In genomic region chr15:102399229-102400221, GRCm38 (mm10) we compare ENCODE assay signal across 8 mouse cellular contexts. TPM values are rescaled to one million over a fixed set of nuclear protein-coding genes. Genes with fewer than 3 reads are reported as not detected.
DNase-seq lines count a peak whose midpoint lies in the region; TF ChIP-seq lines count a peak whose summit lies in the region.

No protein-coding gene starts in this region.

- peak; percentile 92 for DNase-seq in ES-E14 (ENCODE audit: low read depth, low spot score)
- DNase-seq in cerebellum, adult 8-10 months: peak; percentile 51
- DNase-seq in forelimb bud, embryonic 11.5 days (ENCODE audit: low read depth, low spot score): peak; percentile 78
- peak; percentile 85 for DNase-seq in hindbrain, embryonic 10.5 days (ENCODE audit: low spot score)
- DNase-seq in layer of hippocampus, postnatal 14 days (ENCODE audit: low spot score in 2 of 2): peak; percentile 36 to 64
- DNase-seq in lung, postnatal 14 days: peak; percentile 94
- peak; percentile 82 for DNase-seq in ovary, postnatal 14 days (ENCODE audit: low spot score)
- DNase-seq in thymus, postnatal 25 days: peak; percentile 84

- peak overlapping the region; percentile 99 for H3K27ac ChIP-seq in ES-E14 (ENCODE audit: insufficient read depth, low read depth, low read length, poor library complexity, severe bottlenecking)
- peak overlapping the region; percentile 89 for H3K27ac ChIP-seq in hindbrain, embryonic 10.5 days

- H3K36me3 ChIP-seq in ES-E14 (ENCODE audit: control insufficient read depth, insufficient read depth, low read length, poor library complexity, severe bottlenecking): no peaks in the 10 kb centered on the region
- no peaks in the 10 kb centered on the region for H3K36me3 ChIP-seq in hindbrain, embryonic 10.5 days

- H3K27me3 ChIP-seq in hindbrain, embryonic 10.5 days (ENCODE audit: insufficient read depth, poor library complexity, severe bottlenecking): no peaks in the 10 kb centered on the region

- H3K4me1 ChIP-seq in ES-E14 (ENCODE audit: control insufficient read depth in 2 of 2, insufficient read depth in 2 of 2, low read length in 2 of 2, poor library complexity in 1 of 2): peaks cover 12 to 22% of the 10 kb centered on the region in 2 experiments
- H3K4me1 ChIP-seq in hindbrain, embryonic 10.5 days (replicated peaks): peaks cover 40% of the 10 kb centered on the region

- WGBS in hindbrain, embryonic 10.5 days: 3% methylated on average over 34 of the region's 34 CpGs

- H3K9ac ChIP-seq in ES-E14 (ENCODE audit: insufficient read depth, low read depth, low read length, poor library complexity, severe bottlenecking): peak overlapping the region; percentile 75

- H3K9me3 ChIP-seq in ES-E14 (ENCODE audit: control insufficient read depth, insufficient read depth, low read depth, low read length): no peaks in the 10 kb centered on the region
- no peaks in the 10 kb centered on the region for H3K9me3 ChIP-seq in hindbrain, embryonic 10.5 days

- in situ Hi-C loops in ES-E14 (cut with MboI; ENCODE audit: low sequenced_read_pairs in 2 of 2, unreplicated experiment in 2 of 2): no loop called here

- peak overlapping the region; percentile 60 to 66 for H3K4me3 ChIP-seq in ES-E14 (ENCODE audit: insufficient read depth in 1 of 2, low read depth in 1 of 2, low read length in 2 of 2, poor library complexity in 1 of 2, severe bottlenecking in 1 of 2)
- peak overlapping the region; percentile 61 for H3K4me3 ChIP-seq in hindbrain, embryonic 10.5 days

TF ChIP-seq in ES-E14, 5 proteins besides CTCF, POLR2A, EP300 and RAD21:
- peak; percentile 94 for TF ChIP-seq ZNF384 (IDR thresholded peaks at IDR 0.05; ENCODE audit: low read depth, low read length)
- TF ChIP-seq CHD2 (IDR thresholded peaks at IDR 0.05; ENCODE audit: low read depth, low read length): no peak
- no peak for TF ChIP-seq ZC3H11A (IDR thresholded peaks at IDR 0.05; ENCODE audit: borderline replicate concordance, low read depth, low read length)

RNA-seq across cellular contexts. Expression of gene Sp1, which starts 6.4 kb away (rescaled TPM):
- total RNA-seq in ES-E14 (2012; rRNA removed): 93.4 and 130 TPM in 2 replicates
- 6.1 and 9.3 TPM in 2 replicates for polyA plus RNA-seq in hindbrain, embryonic 10.5 days (2016; fragmentation: Nextera tagmentation; extraction: Ambion mirVana)
- 10 to 100 TPM; 22.9 to 28.3 TPM for total RNA-seq in layer of hippocampus, postnatal 14 days (2021)

RNA-seq across cellular contexts. Expression of gene Sp7, which starts 32.5 kb away (rescaled TPM):
- 0.09 TPM in 1 of 2 replicates, not detected in the other for total RNA-seq in ES-E14 (2012; rRNA removed)
- 1.0 and 1.2 TPM in 2 replicates for polyA plus RNA-seq in hindbrain, embryonic 10.5 days (2016; fragmentation: Nextera tagmentation; extraction: Ambion mirVana)
- total RNA-seq in layer of hippocampus, postnatal 14 days (2021): under 1 TPM; 0.69 to 0.90 TPM

RNA-seq across cellular contexts. Expression of gene Amhr2, which starts 45.6 kb away (rescaled TPM):
- 5.6 and 16.5 TPM in 2 replicates for total RNA-seq in ES-E14 (2012; rRNA removed)
- polyA plus RNA-seq in hindbrain, embryonic 10.5 days (2016; fragmentation: Nextera tagmentation; extraction: Ambion mirVana): 0.17 and 0.18 TPM in 2 replicates
- under 1 TPM; 0.52 to 0.71 TPM for total RNA-seq in layer of hippocampus, postnatal 14 days (2021)

RNA-seq across cellular contexts. Expression of gene Aaas, which starts 49.0 kb away (rescaled TPM):
- 69.2 and 86.0 TPM in 2 replicates for total RNA-seq in ES-E14 (2012; rRNA removed)
- polyA plus RNA-seq in hindbrain, embryonic 10.5 days (2016; fragmentation: Nextera tagmentation; extraction: Ambion mirVana): 102 and 122 TPM in 2 replicates
- 10 to 100 TPM; 25.5 to 27.7 TPM for total RNA-seq in layer of hippocampus, postnatal 14 days (2021)

RNA-seq across cellular contexts. Expression of gene Prr13, which starts 59.3 kb away (rescaled TPM):
- 13.2 and 26.3 TPM in 2 replicates for total RNA-seq in ES-E14 (2012; rRNA removed)
- 84.3 and 98.2 TPM in 2 replicates for polyA plus RNA-seq in hindbrain, embryonic 10.5 days (2016; fragmentation: Nextera tagmentation; extraction: Ambion mirVana)
- 10 to 100 TPM; 23.1 to 25.0 TPM for total RNA-seq in layer of hippocampus, postnatal 14 days (2021)

Comparison
In these comparisons a context has a peak if more than half of its experiments do, and no peak if none do; other contexts are left out.
1. Peak in every context shown above with its lines: DNase-seq, H3K4me3 ChIP-seq and H3K27ac ChIP-seq.